Mouse (Mus musculus) forebrain, embryonic 12.5 days (tissue): Measurements from ENCODE around the gene Crabp1. TPM values are rescaled to one million over a fixed set of nuclear protein-coding genes. Genes with fewer than 3 reads are reported as not detected.
A peak's percentile ranks its signal among the peaks of the same experiment; 100 is the strongest.

Experiments
- ATAC-seq: fragments of 200-750 bp; cut with Nextera tagmentation; 2 replicates; pipeline ENCODE4 v1.8.0; 2017; ENCODE audit warnings: moderate TSS enrichment; ENCODE audit not compliant: low FRiP score
- H3K27ac ChIP-seq: fragments of 300-500 bp; sonication (generic); 2 replicates; pipeline ENCODE4 v1.5.1; 2016; ENCODE audit warnings: mild to moderate bottlenecking
- H3K27me3 ChIP-seq: fragments of 300-500 bp; sonication (generic); 2 replicates; pipeline ENCODE4 v1.6.1; 2016; ENCODE audit warnings: mild to moderate bottlenecking
- H3K36me3 ChIP-seq: fragments of 300-500 bp; sonication (generic); replicated peaks from 2 replicates; pipeline ENCODE4 v1.6.1; 2016; ENCODE audit warnings: mild to moderate bottlenecking
- H3K4me1 ChIP-seq: fragments of 300-500 bp; sonication (generic); 2 replicates; pipeline ENCODE4 v1.6.1; 2016
- H3K4me2 ChIP-seq: fragments of 300-500 bp; sonication (generic); 2 replicates; pipeline ENCODE4 v1.6.1; 2016; ENCODE audit warnings: mild to moderate bottlenecking, moderate library complexity
- H3K4me3 ChIP-seq: fragments of 300-500 bp; sonication (generic); replicated peaks from 2 replicates; pipeline ENCODE4 v1.5.1; 2016; ENCODE audit warnings: mild to moderate bottlenecking
- H3K9ac ChIP-seq: fragments of 300-500 bp; sonication (generic); 2 replicates; pipeline ENCODE4 v1.6.1; 2016; ENCODE audit warnings: mild to moderate bottlenecking
- H3K9me3 ChIP-seq: fragments of 300-500 bp; sonication (generic); 2 replicates; pipeline ENCODE4 v1.6.1; 2016
- WGBS: fragments of 180-500 bp; shearing (Covaris S2); methylation state at CpG from one replicate; pipeline ENCODE4 v1.1.7; 2016; 5-methylcytosine and 5-hydroxymethylcytosine counted together
- polyA plus RNA-seq: library from polyadenylated mRNA; unstranded; fragments of >200 nt; fragmentation: Nextera tagmentation; extraction: Ambion mirVana; gene quantifications from 2 replicates; pipeline ENCODE4 v1.2.1, GENCODE M21; 2016

Gene Crabp1
- polyA plus RNA-seq, 1 experiment from 2014 or later: 133 TPM

- Histone ChIP-seq H3K9ac (no peak overlapping the region), H3K4me3 (no peak overlapping the region), H3K9me3 (no peaks in the 10 kb centered on the region), H3K27me3 (0 out of 2 replicates have a peak, but pooled peaks cover 2% of the 10 kb centered on the region), H3K36me3 (no peaks in the 10 kb centered on the region), H3K4me1 (peaks cover 4% of the 10 kb centered on the region; the same call in 1 of the 2 replicates), H3K4me2 (no peak overlapping the region), H3K27ac (no peak overlapping the region)
- peak; percentile 68; the same call in 1 of the 2 replicates for ATAC-seq
- WGBS: 53% methylated on average over 5 of the region's 5 CpGs
Observed at GRCm38 (mm10) chr9:54821442-54822100, 57.0 kb downstream of the Crabp1 start.

Other genes with a start within 250 kb of the Crabp1 start
- 0.09 TPM in 1 of 2 replicates, not detected in the other for gene Sh2d7, start 225.8 kb upstream of the Crabp1 start, polyA plus RNA-seq
- 19.1 and 20.2 TPM in 2 replicates for gene Cib2, start 204.5 kb upstream of the Crabp1 start, polyA plus RNA-seq
- 109 and 122 TPM in 2 replicates for gene Idh3a, start 178.4 kb upstream of the Crabp1 start, polyA plus RNA-seq
- gene Acsbg1, start 102.9 kb upstream of the Crabp1 start, polyA plus RNA-seq: 14.9 and 22.6 TPM in 2 replicates
- gene Dnaja4, start 65.9 kb upstream of the Crabp1 start, polyA plus RNA-seq: 2.8 and 3.1 TPM in 2 replicates
- 140 and 142 TPM in 2 replicates for gene Wdr61, start 30.2 kb upstream of the Crabp1 start, polyA plus RNA-seq
- 70.1 and 71.3 TPM in 2 replicates for gene Ireb2, start 99.0 kb downstream of the Crabp1 start, polyA plus RNA-seq
- gene Hykk, start 152.5 kb downstream of the Crabp1 start, polyA plus RNA-seq: 4.2 and 4.7 TPM in 2 replicates
- 288 and 294 TPM in 2 replicates for gene Psma4, start 186.0 kb downstream of the Crabp1 start, polyA plus RNA-seq
- 0.91 and 1.1 TPM in 2 replicates for gene AY074887, start 186.2 kb downstream of the Crabp1 start, polyA plus RNA-seq
- 1.2 and 1.6 TPM in 2 replicates for gene Chrna5, start 216.1 kb downstream of the Crabp1 start, polyA plus RNA-seq